Mouse (Mus musculus) WW6 (cell line): ENCODE data around the gene Ifi208.
"Not testable (repeated sequence)": the region's sequence is repeated elsewhere in the genome, so short reads cannot be mapped to it uniquely, and the experiment has no call there.

Experiments
- DNase-seq: peaks from one replicate; pipeline ENCODE4 v3.0.0-alpha.2; 2013; ENCODE audit warnings: low read depth, low spot score

Gene Ifi208

DNA sequence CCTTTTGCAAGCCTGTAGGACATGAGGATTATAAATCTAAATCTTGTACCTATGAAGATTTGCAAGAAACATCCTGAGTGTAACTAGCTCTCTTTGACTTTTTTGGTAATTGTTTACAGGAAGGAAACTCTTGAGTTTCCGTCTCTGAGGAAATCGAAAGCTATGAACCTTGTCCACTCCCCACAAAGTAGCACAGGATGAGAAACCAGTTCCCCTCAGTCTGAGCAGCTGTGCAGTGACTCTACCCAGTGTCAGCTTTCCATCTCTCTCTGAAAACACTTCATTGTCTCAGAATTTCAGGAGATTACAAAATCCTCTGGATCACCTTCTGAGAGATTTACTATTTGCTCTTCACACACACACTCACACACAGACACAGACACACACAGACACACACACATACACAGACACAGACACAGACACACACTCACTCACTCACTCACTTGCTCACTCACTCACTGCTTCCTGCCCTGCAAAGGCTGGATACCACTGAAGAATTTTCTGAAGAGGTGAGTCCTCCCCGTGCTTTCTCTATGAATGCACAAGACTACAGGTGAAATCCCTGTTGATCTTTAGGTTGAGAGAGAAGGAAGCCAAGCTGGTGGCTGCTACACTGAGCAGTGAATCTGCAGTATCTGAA is at the start of gene Ifi208:
TSS of gene Ifi208 (plus strand) at position 218 of the 640 bp plus-strand sequence.
- DNase-seq, result not testable (repeated sequence)

DNA sequence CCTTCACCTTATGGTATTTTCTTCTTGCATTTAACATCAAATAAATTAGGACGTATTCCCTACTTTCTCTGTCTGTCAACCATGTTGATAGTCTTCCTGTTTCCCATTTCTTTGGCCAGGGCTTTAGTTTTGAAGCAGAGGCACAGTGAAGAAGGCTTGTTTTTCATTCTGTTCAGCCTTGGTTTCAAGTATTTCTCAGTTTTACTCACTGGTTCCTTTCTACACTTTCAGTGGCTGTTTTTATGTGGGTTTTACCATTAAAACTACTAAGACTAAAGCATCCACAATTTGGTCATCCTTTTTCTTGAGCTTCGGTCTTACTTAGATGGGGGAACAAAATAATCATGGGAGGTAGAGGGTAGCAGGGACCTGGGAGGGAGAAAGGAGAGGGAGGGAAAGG is 49.4 kb upstream of the Ifi208 start:
- no peak for DNase-seq

DNA sequence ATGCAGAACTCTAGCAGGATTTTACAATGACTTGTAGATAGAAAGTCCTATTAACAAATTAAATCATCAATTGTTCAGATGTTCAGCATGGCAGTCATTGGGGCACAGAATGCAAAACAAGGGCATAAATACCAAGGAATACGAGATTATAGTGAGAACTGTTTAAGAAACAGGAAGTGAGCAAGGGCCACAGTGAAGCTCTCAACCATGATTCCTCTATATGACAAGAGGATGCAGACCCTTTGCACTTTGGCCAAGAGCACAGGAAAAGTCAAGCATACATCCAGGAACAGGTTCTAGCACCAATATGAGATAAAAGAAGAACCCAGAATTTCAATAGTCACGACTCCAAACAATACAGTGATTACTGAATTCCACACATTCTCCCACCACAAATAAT is 46.8 kb upstream of the Ifi208 start:
- no peak for DNase-seq

DNA sequence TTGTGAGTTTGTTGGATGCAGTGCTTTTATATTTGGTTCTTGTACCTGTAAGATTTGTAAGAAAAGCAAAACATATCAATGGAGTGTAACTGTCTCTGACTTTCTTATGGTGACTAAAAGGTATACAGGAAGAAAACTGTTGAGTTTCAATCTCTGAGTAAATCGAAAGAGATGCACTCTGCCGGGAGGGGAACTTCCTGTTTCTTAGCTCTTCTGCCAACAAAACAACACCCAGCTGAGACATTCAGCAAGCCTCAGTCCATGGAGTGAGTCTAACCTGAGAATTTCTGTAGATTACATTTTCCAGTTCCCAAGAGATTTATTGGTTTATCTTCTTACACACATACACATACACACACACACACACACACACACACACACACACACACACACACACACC is 42.9 kb upstream of the Ifi208 start, which contains the start of gene Ifi209:
TSS of gene Ifi209 (plus strand) at position 296 of the 400 bp plus-strand sequence.
- DNase-seq, result not testable (repeated sequence)

DNA sequence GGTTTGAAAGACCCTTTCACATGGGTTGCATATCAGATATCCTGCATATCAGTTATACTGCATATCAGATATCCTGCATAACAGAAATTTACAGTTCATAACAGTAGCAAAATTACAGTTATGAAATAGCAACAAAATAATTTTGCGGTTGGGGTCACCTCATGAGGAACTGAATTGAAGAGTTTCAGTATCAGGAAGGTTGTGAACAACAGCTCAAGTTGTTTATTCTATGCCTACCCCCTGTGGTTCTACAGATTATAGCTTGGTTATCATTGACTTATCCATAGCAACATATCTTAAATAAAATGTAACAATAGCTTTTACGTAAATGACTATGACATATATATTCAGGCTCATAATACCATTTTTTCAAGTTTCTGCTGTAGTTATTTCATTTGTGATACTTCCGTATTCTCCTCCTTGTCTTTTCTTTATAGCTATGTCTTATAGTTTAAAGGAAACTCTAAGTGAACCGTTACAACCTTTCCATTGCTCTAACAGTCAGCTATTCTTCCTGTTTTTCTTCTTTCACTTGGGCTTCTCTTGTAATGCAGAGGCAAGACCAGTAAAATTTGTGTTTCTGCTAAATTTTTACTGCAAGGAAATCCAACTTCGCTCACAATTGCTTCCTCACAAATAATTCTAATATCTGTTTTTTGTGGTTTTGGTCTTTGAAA is 39.4 kb upstream of the Ifi208 start:
- no peak for DNase-seq

DNA sequence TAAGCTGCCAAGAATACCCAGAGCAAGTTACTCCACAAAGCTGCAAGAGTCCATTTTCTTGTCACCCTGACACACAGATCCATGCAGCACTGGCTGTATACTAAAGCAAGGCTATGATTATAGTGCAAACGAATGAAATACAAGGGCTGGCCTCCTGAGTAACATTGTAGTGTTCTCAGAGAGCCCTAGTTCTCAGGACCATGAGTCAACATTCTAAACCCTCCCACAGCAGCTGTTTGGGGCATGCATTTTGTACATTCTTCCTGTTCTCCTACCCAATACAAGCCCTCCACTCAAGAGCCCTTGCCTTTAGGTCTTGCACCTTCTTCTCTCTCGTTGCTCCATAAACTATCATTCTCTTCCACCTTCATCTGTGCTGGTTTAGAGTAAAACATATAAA is 28.1 kb upstream of the Ifi208 start:
- DNase-seq, result no peak

DNA sequence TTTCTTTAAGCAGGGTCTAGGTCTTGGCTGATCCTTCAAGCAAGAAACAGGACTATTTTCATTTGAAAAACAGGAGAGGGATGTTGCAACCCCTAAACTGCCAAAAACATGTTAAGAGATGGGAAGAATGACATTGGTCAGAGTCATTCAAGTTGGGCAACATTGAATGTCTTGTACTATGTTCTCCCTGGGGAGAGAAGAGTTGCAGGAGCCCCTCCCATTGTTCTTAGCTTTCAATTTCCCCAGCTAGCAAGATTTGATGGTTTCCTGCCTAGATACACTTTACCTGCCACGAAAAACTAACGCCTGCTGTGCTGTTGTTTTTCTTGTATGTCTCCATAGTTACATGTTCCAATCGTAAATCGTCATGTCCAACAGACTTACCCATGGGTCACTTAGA is 15.5 kb upstream of the Ifi208 start:
- no peak for DNase-seq

DNA sequence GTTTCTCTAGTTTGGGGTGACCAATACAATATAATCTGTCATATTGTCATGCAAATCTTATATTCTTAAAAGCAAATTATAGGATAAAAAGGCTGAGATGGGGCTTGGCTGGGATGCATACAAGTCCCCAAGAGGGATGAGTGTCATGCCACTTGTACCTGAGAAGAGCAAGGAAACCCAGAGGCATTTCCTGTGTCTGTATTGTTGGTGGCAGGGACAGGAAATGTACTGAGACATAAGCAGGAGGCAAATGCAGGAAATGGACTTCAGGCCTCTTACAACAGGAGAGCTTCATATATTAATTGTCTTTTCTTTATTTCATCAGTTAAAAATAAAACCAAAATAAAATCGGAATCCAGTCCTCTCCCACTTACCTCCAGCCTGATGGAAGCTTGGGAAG is 5.1 kb downstream of the Ifi208 start:
- DNase-seq, result not testable (repeated sequence)

DNA sequence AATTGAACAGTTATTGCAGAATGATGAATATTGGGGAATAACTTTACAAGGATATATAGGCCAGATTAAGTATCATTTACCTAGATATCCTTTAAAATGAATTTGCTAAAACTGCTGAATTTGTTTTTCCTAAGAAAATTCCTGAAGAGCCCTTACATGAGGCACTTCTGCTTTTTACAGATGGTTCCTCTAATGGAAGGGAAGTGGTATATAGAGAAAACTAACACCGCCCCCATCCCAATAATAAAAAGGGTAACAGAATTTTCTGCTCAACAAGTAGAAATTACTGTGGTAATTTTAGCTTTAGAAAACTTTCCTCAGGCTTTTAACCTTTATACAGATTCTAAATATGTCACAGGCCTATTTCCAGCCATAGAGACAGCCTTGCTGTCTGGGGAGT is 20.8 kb downstream of the Ifi208 start:
- no peak for DNase-seq

DNA sequence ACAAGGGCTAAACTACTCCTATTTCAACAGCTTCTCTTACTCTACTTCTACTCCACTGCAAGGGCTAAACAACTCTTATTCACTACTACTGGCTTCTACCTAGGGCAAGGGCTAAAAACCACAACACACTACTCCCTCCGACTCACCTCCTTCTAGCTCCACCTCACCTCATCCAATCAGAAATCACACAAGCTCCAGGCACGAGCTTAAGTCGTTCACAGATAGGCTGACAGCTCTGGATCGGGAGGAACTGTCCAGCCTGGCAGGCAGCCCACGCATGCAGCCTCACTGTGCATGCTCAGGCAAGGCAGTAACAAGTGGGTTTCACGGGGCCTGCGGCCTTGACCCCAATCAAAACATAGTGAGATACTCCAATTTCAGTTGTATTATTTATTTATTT is 59.7 kb downstream of the Ifi208 start:
- peak; percentile 14 for DNase-seq

DNA sequence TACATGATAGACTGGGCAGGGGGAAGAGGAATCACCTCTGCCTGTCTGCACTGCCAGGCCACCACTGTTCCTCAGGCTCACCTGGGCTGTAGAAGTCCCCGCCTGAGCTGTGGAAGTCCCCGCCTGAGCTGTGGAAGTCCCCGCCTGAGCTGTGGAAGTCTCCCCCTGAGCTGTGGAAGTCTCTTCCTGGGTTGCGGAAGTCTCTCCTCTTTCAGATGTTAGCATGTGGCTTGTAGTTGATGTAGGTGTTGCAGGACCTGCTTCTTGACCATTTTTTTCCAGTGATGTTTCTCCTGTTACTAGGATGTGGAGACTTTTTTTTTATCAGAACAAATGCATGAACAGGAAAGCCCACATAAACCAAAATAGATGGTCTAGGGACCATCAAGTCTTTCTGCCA is 61.5 kb downstream of the Ifi208 start:
- DNase-seq, result not testable (repeated sequence)

DNA sequence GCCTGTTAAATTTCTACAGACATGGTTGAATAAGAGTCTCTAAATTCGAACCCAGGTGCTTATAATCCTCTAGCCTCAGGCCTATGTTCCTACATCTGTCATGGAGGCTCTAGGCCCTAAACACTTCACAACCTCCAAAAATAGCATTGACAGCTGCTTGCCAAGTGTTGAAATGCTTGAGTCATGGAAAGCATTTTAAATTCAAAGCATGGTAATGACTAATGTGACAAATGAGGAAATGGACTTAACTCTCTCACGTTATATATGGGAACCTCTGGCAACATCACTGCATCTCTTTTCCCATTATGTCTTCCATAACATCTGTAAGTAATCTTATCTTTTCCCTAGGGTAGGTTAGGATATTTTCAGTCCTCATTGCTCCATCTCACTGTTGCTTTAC is 63.5 kb downstream of the Ifi208 start:
- DNase-seq, result no peak

DNA sequence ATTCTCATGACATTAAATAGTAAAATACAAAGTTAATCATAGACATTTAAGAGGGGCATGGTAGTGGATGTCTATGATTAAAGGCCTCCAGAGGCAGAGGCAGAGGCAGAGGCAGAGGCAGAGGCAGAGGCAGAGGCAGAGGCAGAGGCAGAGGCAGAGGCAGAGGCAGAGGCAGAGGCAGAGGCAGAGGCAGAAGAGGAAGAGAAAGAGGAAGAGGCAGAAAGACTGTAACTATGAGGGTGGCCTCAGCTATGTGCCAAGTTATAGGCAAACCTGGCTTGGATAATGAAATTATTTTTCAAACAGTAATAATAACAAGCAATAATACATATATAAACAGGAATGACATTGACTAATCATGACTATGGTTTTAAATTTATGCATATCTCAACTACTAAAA is 67.1 kb downstream of the Ifi208 start:
- DNase-seq, result no peak

DNA sequence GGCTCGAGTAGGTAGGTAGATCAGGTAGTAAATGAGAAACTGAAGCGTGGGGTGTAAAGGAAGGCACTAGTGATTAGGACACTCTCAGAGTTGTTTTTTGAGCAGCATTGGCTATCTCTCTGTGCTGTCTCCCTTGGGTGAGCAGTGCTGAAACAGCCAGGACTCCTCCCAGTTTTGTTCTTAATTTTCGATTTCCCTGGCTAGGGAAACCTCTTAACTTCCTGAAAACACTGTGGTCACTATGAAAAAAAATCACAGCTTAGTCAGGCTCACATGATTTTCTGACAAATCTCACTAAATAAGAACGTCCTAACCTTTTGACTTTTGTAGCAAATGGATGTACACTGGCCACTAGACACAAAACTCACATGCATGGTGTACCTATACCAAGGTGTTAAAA is 68.2 kb downstream of the Ifi208 start, which contains the start of gene Ifi207:
TSS of gene Ifi207 (minus strand) at position 92 of the 400 bp plus-strand sequence.
- DNase-seq, result no peak

DNA sequence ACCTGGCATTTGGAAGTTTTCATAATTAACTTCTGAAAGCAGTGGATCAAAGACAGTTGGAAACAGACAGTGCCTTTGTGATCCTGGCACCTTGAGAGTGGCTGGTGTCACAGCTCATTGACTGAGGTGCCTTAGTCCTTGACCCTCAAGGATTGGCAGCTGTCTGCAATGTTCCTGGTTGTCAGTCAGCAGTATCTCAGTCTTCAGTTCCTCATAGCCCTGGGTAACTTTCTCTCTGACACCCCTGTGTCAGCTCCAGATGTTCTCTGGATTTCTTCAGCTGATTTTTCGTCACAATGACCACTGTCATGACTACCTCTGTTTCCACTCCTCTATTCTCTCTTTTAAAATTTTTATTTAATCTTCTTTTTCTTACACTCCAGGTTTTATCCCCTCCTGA is 68.8 kb downstream of the Ifi208 start:
- DNase-seq, result no peak
